Mouse (Mus musculus): ENCODE measurements around the gene Auts2.

The Auts2 gene

GRCm38 (mm10) chr5:132011795-132012194, 531.3 kb downstream of the Auts2 start:
- DNase-seq (ENCODE audit: low spot score in 2 of 2), result no peak

GRCm38 (mm10) chr5:132008703-132009222, 534.4 kb downstream of the Auts2 start:
- no peak for DNase-seq (ENCODE audit: low spot score in 2 of 2)

DNA sequence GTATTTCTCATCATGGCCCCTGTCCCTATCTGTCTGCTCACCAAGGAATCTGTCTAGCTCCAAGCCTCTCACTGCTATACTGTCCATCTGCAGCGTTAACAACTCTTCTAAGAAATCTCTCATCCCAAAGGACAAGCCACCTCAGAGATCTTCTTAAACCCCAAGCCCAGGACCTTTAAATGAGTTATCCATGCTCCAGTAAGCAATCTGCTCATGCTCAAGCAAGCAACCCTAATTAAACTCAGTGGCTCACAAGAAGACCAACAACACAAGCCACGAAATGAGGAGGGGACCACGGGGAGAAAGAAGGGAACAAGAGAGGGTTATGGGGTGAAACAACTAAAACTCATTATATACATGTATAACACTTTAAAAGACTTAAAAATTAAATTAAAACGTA, 535.2 kb downstream of the Auts2 start:
- DNase-seq (ENCODE audit: low spot score in 2 of 2), result no peak

DNA sequence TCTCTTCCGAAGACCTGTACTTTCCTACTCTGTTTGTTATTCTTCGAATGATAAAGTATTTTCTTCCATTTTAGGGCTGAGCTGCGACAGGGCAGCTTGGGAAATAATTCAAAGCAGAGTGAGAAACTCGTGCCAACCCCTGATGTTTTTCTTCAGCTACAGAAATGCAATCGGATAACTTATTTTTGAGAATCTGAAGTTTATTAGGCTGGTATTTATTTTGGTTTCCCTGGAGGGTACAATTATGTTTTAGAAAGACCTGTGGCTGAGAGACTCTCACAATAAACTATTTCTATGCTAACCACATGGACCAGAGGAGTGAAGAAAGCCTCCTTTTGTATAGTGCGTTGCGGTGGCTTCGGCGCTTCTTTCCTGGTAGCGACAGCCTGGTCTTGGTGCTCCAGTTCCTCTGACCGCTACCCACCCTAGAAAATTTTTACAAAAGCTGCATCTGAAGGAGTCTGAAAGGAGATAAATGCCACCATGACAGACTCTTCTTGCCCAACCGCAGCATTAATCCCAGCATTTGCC, 550.4 kb downstream of the Auts2 start:
- no peak for DNase-seq (ENCODE audit: low spot score in 2 of 2)

DNA sequence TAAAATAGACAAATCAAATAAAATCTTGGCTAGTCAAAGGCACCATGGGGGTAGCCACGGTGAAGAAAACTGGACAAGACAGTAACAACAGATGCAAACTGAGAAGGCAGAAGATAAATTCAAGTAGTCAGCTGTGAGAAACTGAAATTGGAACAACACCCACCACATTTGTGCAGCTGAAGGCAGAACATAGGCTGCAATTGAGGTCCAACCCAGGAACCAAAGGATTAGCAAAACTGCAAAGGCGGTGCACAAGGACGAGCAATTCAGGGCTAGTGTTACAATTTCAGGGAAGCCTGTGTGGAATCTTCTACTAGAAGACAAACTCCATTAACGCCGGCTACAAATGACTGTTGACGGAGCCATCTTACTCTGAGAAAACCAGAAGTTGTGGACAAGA, 550.9 kb downstream of the Auts2 start:
- DNase-seq (ENCODE audit: low spot score in 2 of 2), result no peak

DNA sequence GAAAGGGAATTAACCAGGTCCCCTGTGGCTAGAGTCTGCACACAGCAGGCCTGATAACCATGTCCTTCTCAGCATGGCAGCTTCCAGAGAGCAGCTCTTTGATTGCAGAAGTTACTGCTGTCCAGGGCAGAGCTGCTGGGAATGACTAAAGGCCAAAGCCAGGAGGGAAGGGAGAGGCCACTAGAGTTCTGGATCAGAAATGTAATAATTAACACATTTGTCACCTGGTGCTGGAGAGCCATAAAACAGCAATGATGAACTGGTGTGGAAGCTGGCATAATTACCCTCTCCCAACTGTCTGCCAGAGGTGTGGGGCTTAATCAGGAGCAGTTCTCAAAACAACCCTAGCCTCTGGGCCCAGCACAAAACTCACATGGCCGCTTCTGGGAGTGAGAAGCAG, 552.6 kb downstream of the Auts2 start:
- no peak for DNase-seq (ENCODE audit: low spot score in 2 of 2)

GRCm38 (mm10) chr5:131981451-131981850, 561.7 kb downstream of the Auts2 start:
- DNase-seq (ENCODE audit: low spot score in 2 of 2), result no peak

DNA sequence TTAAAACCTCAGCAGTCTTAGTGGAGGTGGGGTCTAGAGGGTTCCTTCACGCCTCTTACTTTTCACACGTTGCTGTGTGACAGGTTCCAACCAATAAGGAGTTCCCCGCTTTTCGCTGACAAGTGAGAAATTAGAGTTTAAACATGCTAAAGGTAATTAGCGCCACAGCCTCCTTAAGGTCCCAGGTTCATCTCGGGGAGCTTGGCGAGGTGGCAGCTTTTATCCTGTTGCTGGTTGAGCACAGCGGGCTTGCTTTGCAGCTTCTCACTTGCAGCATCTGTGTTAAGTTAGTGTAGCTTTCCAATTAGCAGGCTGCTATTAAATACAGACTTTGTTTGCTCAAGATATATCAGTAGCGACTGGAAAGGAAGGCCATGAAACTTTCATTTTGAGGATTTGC, 564.2 kb downstream of the Auts2 start:
- no peak for DNase-seq (ENCODE audit: low spot score in 2 of 2)

GRCm38 (mm10) chr5:131977497-131977896, 565.6 kb downstream of the Auts2 start:
- DNase-seq (ENCODE audit: low spot score in 2 of 2), result no peak

- no peak for DNase-seq (ENCODE audit: low spot score in 2 of 2)
Observed at GRCm38 (mm10) chr5:131971901-131972300, 571.2 kb downstream of the Auts2 start.

GRCm38 (mm10) chr5:131965499-131965898, 577.6 kb downstream of the Auts2 start:
- no peak for DNase-seq (ENCODE audit: low spot score in 2 of 2)

- DNase-seq (ENCODE audit: low spot score in 2 of 2), result no peak
Observed at GRCm38 (mm10) chr5:131963565-131963964, 579.6 kb downstream of the Auts2 start.

DNA sequence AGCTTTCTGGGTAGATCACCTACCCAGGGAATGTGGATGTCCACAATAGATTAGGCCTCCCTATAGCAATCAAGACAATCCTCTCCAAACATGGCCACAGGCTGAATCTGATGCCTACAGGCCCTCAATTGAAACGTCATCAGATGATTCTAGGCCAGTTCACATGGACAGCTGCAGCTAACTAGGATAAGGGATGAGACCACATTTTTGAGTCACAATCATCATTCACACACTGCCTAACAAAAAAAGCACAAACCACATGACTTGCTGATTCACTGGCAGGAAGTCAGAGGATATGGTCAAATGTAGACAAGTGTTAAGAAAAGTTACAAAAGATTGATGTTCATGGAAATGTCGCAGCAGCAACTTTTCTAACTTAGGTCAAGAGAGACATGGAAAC, 581.3 kb downstream of the Auts2 start:
- no peak for DNase-seq (ENCODE audit: low spot score in 2 of 2)

GRCm38 (mm10) chr5:131960432-131960831, 582.7 kb downstream of the Auts2 start:
- DNase-seq (ENCODE audit: low spot score in 2 of 2), result no peak

- no peak for DNase-seq (ENCODE audit: low spot score in 2 of 2)
Observed at GRCm38 (mm10) chr5:131956998-131957397, 586.1 kb downstream of the Auts2 start.

DNA sequence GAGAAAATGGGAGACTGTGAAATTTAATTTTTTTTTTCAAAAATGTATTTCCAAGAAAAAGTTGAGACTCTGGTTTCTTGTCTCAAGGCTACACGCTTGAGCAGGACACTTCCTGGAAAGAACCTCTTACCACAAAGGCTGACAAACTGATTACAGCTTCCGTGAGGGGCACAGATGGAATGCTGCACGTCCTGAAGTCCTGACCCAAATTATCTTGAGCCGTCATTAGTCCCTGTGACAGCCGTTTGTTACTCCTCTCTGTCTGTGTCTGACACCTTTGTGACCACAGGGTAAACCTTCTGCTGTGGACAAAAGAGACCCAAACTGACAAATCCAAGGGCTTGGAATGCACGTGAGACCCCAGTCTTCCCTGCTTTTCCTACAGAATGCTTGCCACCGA, 587.1 kb downstream of the Auts2 start:
- DNase-seq (ENCODE audit: low spot score in 2 of 2), result no peak

GRCm38 (mm10) chr5:131955227-131956016, 587.7 kb downstream of the Auts2 start:
- DNase-seq (ENCODE audit: low spot score in 2 of 2), result no peak

GRCm38 (mm10) chr5:131948571-131949151, 594.5 kb downstream of the Auts2 start:
- DNase-seq (ENCODE audit: low spot score in 2 of 2), result no peak

DNA sequence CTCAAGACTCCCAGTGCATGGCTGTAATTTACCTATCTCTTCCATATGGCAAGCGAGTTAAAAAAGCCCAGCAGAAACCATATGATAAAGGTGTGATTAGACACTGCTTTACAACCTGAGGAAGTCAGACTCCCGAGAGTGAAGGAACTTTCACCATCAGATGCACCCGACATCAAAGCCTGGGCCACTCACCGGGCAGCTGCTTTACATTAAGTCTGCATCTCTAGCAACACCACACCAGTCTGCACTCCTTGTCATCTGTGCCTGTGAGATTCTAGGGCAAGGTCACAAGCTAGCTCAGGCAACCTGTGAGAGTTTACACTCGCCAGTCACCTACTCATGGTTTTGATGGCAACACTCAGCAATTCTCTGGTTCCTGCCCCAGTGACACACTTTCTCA, 596.3 kb downstream of the Auts2 start:
- DNase-seq (ENCODE audit: low spot score in 2 of 2), result no peak

DNA sequence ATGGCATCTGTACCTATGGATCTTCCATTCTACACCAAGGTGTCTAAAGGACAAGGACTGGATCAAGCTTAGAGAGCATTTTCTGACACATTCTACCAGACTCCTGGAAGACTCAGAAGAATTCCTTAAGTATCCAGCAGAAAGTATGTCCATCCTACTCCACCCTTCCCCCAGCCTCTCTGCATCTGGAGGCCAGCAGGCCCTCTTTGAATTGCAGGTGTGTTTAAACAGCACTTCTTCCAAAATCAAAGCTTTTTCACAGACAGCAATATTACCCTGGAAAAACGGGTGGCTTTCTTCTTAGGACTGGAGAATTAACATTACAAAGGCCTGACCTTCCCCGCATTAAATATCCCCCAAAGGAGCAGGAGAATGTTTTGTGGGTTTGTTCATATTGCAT, 598.4 kb downstream of the Auts2 start:
- no peak for DNase-seq (ENCODE audit: low spot score in 2 of 2)

- DNase-seq (ENCODE audit: low spot score in 2 of 2), result no peak
Observed at GRCm38 (mm10) chr5:131928696-131929095, 614.4 kb downstream of the Auts2 start.

DNA sequence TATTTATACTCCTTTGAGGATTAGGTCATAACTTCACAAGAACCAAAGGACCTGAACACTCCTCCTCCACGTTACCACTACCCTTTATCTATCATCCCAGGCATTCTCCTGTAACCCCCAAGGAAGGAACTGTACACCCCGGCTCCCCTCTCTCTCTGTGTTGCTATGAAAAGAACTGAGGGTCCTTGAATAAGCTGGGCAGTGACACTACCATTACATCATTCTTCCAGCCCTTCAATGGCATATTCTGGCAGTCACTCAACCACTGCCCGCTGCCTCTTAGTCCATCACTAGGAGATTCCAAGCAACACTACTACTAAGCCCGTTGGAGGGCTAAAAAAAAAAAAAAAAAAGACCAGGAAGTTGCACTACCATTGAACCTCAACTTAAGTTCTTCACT, 620.4 kb downstream of the Auts2 start:
- no peak for DNase-seq (ENCODE audit: low spot score in 2 of 2)

- DNase-seq (ENCODE audit: low spot score in 2 of 2), result no peak
Observed at GRCm38 (mm10) chr5:131922118-131922517, 621.0 kb downstream of the Auts2 start.

Data from urinary bladder, adult 18-20 months (tissue).